Mouse (Mus musculus): Measurements from ENCODE around the gene Fbxo24. TPM values are rescaled to one million over a fixed set of nuclear protein-coding genes. Genes with fewer than 3 reads are reported as not detected.
A peak's percentile ranks its signal among the peaks of the same experiment; 100 is the strongest.

Gene Fbxo24
- total RNA-seq, 1 experiment = 1.1 TPM

DNA sequence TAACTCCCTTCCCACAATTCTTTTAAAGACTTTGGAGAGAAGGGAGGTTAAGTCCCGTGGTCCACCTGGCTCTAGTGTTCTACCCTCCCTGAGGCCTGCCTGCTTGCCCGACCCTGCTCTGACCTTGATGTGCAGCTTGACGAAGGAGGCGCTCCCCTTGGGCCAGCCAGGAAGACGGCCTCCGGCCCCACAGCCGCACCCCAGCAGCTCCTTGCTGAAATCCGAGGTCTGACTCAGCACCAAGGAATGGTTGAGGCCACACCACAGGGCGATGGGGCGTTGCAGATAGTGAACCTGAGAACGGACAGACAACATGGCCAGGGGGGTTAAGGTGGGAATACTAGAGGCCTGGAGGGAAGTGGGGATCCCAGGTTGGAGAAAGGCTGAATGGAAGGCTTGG, 15.3 kb downstream of the Fbxo24 start, which contains the start of gene Pcolce:
TSS of gene Pcolce (minus strand) at position 235 of the 400 bp plus-strand sequence.
- no peak for TF ChIP-seq CHD2 (IDR thresholded peaks at IDR 0.05; ENCODE audit: low read depth, low read length)
- no peak for TF ChIP-seq ZNF384 (IDR thresholded peaks at IDR 0.05; ENCODE audit: low read depth, low read length)
- TF ChIP-seq HCFC1 (IDR thresholded peaks at IDR 0.05; ENCODE audit: borderline replicate concordance, insufficient read depth, low read length) = no peak
- TF ChIP-seq ZC3H11A (IDR thresholded peaks at IDR 0.05; ENCODE audit: borderline replicate concordance, low read depth, low read length) = no peak
- TF ChIP-seq MAFK (IDR thresholded peaks at IDR 0.05; ENCODE audit: insufficient read depth, low read depth, low read length) = peak; percentile 80
- Histone ChIP-seq H3K9me3 (ENCODE audit: control insufficient read depth, insufficient read depth, low read depth, low read length) (no peaks in the 10 kb centered on the region), H3K36me3 (ENCODE audit: control insufficient read depth, insufficient read depth, low read length, poor library complexity, severe bottlenecking) (no peaks in the 10 kb centered on the region), H3K9ac (ENCODE audit: insufficient read depth, low read depth, low read length, poor library complexity, severe bottlenecking) (peak within 1 kb of the TSS; percentile 60), H3K4me1 (ENCODE audit: control insufficient read depth in 2 of 2, insufficient read depth in 2 of 2, low read length in 2 of 2, poor library complexity in 1 of 2) (peaks cover 4 to 49% of the 10 kb centered on the region in 2 experiments; a peak in 3 of 4 replicates), H3K27ac (ENCODE audit: insufficient read depth, low read depth, low read length, poor library complexity, severe bottlenecking) (peak within 1 kb of the TSS; percentile 66), H3K4me3 (ENCODE audit: insufficient read depth in 1 of 2, low read depth in 1 of 2, low read length in 2 of 2, poor library complexity in 1 of 2, severe bottlenecking in 1 of 2) (peak within 1 kb of the TSS in 1 of 2 experiments; percentile 3; a peak in 1 of 4 replicates)
- in situ Hi-C loops (cut with MboI; ENCODE audit: low sequenced_read_pairs in 2 of 2, unreplicated experiment in 2 of 2) = no loop called here
- DNase-seq (ENCODE audit: low read depth, low spot score) = no peak

DNA sequence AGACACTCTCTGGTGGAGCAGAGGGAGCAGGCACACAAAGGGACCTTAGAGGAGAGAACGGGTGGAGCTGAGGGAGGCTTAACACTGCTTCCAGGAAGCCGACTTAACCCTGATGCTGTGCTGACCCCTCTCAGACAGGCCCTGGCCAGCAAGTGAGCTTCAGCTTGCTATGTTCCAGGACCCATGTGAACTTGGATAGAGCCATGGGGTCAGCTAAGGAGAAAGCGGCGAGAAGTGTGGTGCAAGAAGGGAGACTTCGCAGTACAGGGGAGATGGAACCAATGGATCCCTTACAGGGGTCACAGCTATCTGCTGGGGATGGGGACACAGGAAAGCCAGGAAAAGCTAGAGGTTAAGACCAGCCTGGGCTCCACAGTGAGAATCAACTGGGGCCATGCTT, 15.7 kb downstream of the Fbxo24 start:
- peak overlapping the region; percentile 60; the same call in 1 of the 2 replicates for H3K9ac ChIP-seq (ENCODE audit: insufficient read depth, low read depth, low read length, poor library complexity, severe bottlenecking)

GRCm38 (mm10) chr5:137611245-137611602, 17.6 kb downstream of the Fbxo24 start:
- H3K9me3 ChIP-seq (ENCODE audit: control insufficient read depth, insufficient read depth, low read depth, low read length) = no peaks in the 10 kb centered on the region
- no peak for TF ChIP-seq ZNF384 (IDR thresholded peaks at IDR 0.05; ENCODE audit: low read depth, low read length)
- TF ChIP-seq HCFC1 (IDR thresholded peaks at IDR 0.05; ENCODE audit: borderline replicate concordance, insufficient read depth, low read length) = no peak
- TF ChIP-seq CHD2 (IDR thresholded peaks at IDR 0.05; ENCODE audit: low read depth, low read length) = no peak
- TF ChIP-seq MAFK (IDR thresholded peaks at IDR 0.05; ENCODE audit: insufficient read depth, low read depth, low read length) = no peak
- TF ChIP-seq ZC3H11A (IDR thresholded peaks at IDR 0.05; ENCODE audit: borderline replicate concordance, low read depth, low read length) = no peak
- no peak for DNase-seq (ENCODE audit: low read depth, low spot score)
- peak overlapping the region; percentile 57; the same call in 1 of the 2 replicates for H3K27ac ChIP-seq (ENCODE audit: insufficient read depth, low read depth, low read length, poor library complexity, severe bottlenecking)
- H3K4me1 ChIP-seq (ENCODE audit: control insufficient read depth in 2 of 2, insufficient read depth in 2 of 2, low read length in 2 of 2, poor library complexity in 1 of 2) = peaks cover 4 to 53% of the 10 kb centered on the region in 2 experiments; a peak in 3 of 4 replicates
- H3K9ac ChIP-seq (ENCODE audit: insufficient read depth, low read depth, low read length, poor library complexity, severe bottlenecking) = peak overlapping the region; percentile 72; the same call in 1 of the 2 replicates
- peak overlapping the region; percentile 63 to 70; a peak in 1 of 4 replicates for H3K4me3 ChIP-seq (ENCODE audit: insufficient read depth in 1 of 2, low read depth in 1 of 2, low read length in 2 of 2, poor library complexity in 1 of 2, severe bottlenecking in 1 of 2)
- in situ Hi-C loops (cut with MboI; ENCODE audit: low sequenced_read_pairs in 2 of 2, unreplicated experiment in 2 of 2) = no loop called here
- peaks cover 9% of the 10 kb centered on the region for H3K36me3 ChIP-seq (ENCODE audit: control insufficient read depth, insufficient read depth, low read length, poor library complexity, severe bottlenecking)

More for the DNA sequence above, 15.7 kb downstream of the Fbxo24 start:
- Histone ChIP-seq H3K4me3 (ENCODE audit: insufficient read depth in 1 of 2, low read depth in 1 of 2, low read length in 2 of 2, poor library complexity in 1 of 2, severe bottlenecking in 1 of 2) (peak overlapping the region in 1 of 2 experiments; percentile 3; a peak in 1 of 4 replicates), H3K27ac (ENCODE audit: insufficient read depth, low read depth, low read length, poor library complexity, severe bottlenecking) (peak overlapping the region; percentile 66), H3K36me3 (ENCODE audit: control insufficient read depth, insufficient read depth, low read length, poor library complexity, severe bottlenecking) (no peaks in the 10 kb centered on the region), H3K9me3 (ENCODE audit: control insufficient read depth, insufficient read depth, low read depth, low read length) (no peaks in the 10 kb centered on the region), H3K4me1 (ENCODE audit: control insufficient read depth in 2 of 2, insufficient read depth in 2 of 2, low read length in 2 of 2, poor library complexity in 1 of 2) (peaks cover 4 to 51% of the 10 kb centered on the region in 2 experiments; a peak in 3 of 4 replicates)
- in situ Hi-C loops (cut with MboI; ENCODE audit: low sequenced_read_pairs in 2 of 2, unreplicated experiment in 2 of 2) = no loop called here
- TF ChIP-seq HCFC1 (IDR thresholded peaks at IDR 0.05; ENCODE audit: borderline replicate concordance, insufficient read depth, low read length) (no peak), CHD2 (IDR thresholded peaks at IDR 0.05; ENCODE audit: low read depth, low read length) (no peak), MAFK (IDR thresholded peaks at IDR 0.05; ENCODE audit: insufficient read depth, low read depth, low read length) (no peak), ZC3H11A (IDR thresholded peaks at IDR 0.05; ENCODE audit: borderline replicate concordance, low read depth, low read length) (no peak), ZNF384 (IDR thresholded peaks at IDR 0.05; ENCODE audit: low read depth, low read length) (no peak)
- no peak for DNase-seq (ENCODE audit: low read depth, low spot score)

DNA sequence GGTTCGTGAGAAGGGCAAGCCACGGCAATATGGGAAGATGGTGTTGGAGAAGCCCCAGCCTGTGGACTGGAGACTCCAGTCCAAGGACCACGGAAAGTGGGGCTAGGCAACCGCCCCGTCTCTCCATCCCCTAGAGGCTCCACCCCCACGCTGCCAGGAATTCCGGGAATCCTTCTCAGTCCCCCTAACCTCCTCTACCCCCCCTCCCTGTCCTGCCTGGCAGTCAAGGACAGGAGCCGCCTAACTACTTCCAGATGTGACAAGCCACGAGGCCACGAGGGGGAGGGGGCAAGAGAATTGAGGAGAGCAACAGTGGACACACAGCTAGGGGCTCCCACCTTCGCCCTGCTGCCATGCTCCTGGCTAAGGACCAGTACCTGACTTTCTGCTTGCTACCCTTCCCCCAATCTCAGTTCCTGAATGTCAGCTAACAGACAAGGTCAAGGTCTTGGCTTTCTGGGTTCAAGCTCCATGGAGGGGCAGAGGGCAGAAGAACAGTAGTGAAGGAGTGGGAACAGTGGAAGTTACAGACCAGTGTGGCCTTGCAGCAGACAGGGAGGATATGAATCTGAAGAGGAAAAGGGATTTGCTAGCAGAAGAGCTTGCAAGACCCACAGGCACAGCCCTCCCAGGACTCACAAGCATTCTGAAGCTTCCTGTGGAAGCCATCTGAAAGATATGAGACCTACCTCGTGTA, 18.1 kb downstream of the Fbxo24 start:
- Histone ChIP-seq H3K9ac (ENCODE audit: insufficient read depth, low read depth, low read length, poor library complexity, severe bottlenecking) (peak overlapping the region; percentile 72; the same call in 1 of the 2 replicates), H3K27ac (ENCODE audit: insufficient read depth, low read depth, low read length, poor library complexity, severe bottlenecking) (peak overlapping the region; percentile 75), H3K4me1 (ENCODE audit: control insufficient read depth in 2 of 2, insufficient read depth in 2 of 2, low read length in 2 of 2, poor library complexity in 1 of 2) (peaks cover 4 to 53% of the 10 kb centered on the region in 2 experiments; a peak in 3 of 4 replicates), H3K36me3 (ENCODE audit: control insufficient read depth, insufficient read depth, low read length, poor library complexity, severe bottlenecking) (peaks cover 11% of the 10 kb centered on the region), H3K4me3 (ENCODE audit: insufficient read depth in 1 of 2, low read depth in 1 of 2, low read length in 2 of 2, poor library complexity in 1 of 2, severe bottlenecking in 1 of 2) (peak overlapping the region; percentile 63 to 70), H3K9me3 (ENCODE audit: control insufficient read depth, insufficient read depth, low read depth, low read length) (no peaks in the 10 kb centered on the region)
- in situ Hi-C loops (cut with MboI; ENCODE audit: low sequenced_read_pairs in 2 of 2, unreplicated experiment in 2 of 2) = no loop called here
- no peak for DNase-seq (ENCODE audit: low read depth, low spot score)
- TF ChIP-seq ZC3H11A (IDR thresholded peaks at IDR 0.05; ENCODE audit: borderline replicate concordance, low read depth, low read length) = no peak
- no peak for TF ChIP-seq HCFC1 (IDR thresholded peaks at IDR 0.05; ENCODE audit: borderline replicate concordance, insufficient read depth, low read length)
- no peak for TF ChIP-seq CHD2 (IDR thresholded peaks at IDR 0.05; ENCODE audit: low read depth, low read length)
- no peak for TF ChIP-seq MAFK (IDR thresholded peaks at IDR 0.05; ENCODE audit: insufficient read depth, low read depth, low read length)
- no peak for TF ChIP-seq ZNF384 (IDR thresholded peaks at IDR 0.05; ENCODE audit: low read depth, low read length)

Data from ES-E14 (cell line).